Mouse (Mus musculus) 3134 (cell line): ENCODE results near the gene Dhrs7b.

Source experiments
- DNase-seq: peaks from one replicate; pipeline ENCODE4 v3.0.0-alpha.2; 2011; ENCODE audit warnings: low spot score; ENCODE audit not compliant: insufficient read length; ENCODE audit errors: extremely low read depth

The Dhrs7b gene

GRCm38 (mm10) chr11:60890286-60890685 is 59.9 kb downstream of the Dhrs7b start:
- DNase-seq, result no peak

- DNase-seq, result no peak
Observed at GRCm38 (mm10) chr11:60890744-60891143, 60.3 kb downstream of the Dhrs7b start.

DNA sequence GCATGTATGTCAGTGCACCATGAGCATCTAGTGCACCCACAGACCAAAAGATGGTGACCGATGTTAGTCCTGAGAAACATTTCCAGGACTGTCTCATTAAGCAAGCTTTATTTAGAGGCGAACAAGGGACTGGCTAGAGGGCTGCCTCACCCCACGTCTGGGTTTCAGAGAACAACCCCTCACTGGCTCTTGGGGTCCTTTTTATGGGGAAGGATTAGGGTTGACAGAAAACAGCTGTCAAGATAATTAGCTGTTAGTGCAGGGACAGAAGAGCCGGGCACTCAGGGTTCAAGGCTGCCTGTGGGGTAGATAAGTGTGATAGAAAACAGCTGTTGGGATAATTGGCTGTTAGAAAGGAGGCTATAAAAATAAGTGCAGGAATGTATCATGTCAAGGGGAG is 65.5 kb downstream of the Dhrs7b start:
- no peak for DNase-seq

DNA sequence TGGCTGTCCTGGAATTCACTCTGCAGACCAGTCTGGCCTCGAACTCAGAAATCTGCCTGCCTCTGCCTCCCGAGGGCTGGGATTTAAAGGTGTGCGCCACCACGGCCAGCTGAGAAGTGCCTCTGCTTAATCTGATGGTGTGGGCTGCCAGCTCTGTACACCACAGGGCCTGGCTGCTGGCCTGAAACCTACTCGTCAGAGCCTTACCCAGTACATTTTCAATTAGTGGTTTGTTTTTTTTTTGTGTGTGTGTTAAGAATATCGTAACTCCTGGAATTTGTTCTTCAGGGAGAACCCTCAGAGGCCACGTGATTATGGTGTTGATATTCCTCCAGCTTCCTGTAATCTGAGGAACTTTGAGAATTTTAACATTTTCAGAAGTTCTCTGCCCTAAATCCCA is 71.6 kb downstream of the Dhrs7b start:
- no peak for DNase-seq

DNA sequence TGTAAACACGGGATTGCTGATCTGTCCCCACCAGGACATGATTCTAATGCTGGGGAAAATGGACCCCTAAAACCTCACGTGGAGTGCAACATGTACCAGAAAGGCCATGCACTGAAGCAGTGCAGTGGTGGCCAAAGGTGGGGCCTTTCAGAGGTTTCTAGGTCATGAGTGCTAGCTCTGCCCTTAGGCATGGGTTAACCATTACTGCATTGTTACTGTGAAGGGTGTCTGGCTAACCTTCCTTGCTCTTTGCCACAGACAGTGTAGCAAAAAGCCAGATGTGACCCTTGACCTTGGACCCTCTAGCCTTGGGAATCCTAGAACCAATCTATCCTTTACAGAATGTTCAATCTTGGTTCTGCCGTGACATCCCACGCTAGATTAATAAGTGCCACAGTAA is 72.1 kb downstream of the Dhrs7b start:
- DNase-seq, result no peak

DNA sequence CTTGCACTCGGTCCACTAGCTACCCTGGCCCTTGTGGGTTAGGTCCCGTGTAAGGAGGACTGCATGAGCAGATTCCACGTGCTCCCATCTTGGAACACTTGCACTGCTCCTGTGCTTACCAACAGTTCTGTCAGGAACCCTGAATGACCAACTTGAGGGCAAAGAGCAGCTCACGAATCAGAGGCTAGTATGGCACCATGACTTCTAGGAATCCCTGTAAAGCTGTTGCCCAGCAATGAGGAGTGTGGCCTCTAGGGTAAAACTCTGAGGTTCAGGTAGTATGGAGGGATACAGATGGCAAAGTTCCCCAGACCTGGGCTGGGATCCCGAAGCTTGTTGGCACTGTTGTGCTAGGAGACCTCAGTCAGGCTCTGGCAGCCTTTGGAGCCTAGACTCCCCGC is 73.2 kb downstream of the Dhrs7b start:
- DNase-seq, result no peak

- no peak for DNase-seq
Observed at GRCm38 (mm10) chr11:60905407-60906120, 75.1 kb downstream of the Dhrs7b start.

DNA sequence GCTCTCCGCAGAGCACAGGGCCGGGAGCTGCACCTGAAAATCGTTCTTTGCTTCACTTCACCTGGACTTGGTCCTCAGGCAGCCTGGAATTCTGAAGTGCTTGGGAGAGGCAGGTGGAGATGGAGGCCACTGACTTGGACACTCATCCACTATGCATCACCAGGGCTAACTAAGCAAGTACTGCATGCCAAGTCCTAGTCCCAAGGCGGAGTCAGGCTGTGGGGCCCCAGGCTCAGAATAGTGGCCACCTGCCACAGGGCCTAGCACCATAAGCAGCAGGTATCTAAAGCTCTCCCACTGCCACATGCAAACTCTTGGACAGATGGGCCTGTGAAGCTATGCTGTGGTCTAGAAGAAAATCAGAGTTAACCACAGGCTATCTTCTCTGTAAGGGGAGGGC is 76.0 kb downstream of the Dhrs7b start:
- no peak for DNase-seq

DNA sequence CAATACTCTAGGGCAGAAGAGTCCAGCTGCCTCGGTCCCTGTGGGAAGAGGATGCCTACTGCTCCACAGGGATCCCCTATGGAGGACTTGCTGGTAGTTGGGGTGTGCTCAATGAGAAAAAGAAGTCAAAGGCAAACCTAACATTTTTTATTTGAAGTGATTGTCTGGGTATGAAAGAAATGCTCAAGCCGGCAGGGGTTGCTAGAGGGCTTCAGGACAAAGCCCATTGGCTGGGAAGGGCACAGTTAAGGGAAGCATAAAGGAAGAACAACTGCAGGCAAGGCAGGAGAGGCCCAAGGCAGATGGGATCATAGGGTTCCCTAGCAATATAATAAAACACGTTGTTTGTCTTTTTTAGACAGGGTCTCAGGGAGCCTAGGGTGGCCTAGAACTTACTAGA is 77.6 kb downstream of the Dhrs7b start:
- DNase-seq, result no peak

GRCm38 (mm10) chr11:60909626-60910025 is 79.2 kb downstream of the Dhrs7b start:
- DNase-seq, result no peak
